Mouse (Mus musculus): ENCODE results near the gene Iqgap2.

GRCm38 (mm10) chr13:95745451-95745850 lies 146.3 kb downstream of the Iqgap2 start:
- TF ChIP-seq CTCF (IDR thresholded peaks at IDR 0.05; ENCODE audit: low read depth) (no peak), EP300 (IDR thresholded peaks at IDR 0.05; ENCODE audit: low read depth) (no peak)

All from heart, postnatal 0 days (tissue).